Mouse (Mus musculus) thymus, adult 2 months (tissue): ENCODE results near the gene Spindoc.

ENCODE experiments used
- CTCF ChIP-seq: fragments of 200-500 bp; IDR thresholded peaks from 2 replicates; pipeline ENCODE4 v1.5.1; 2012; ENCODE audit warnings: mild to moderate bottlenecking, control low read depth, low read length, moderate library complexity, borderline replicate concordance; ENCODE audit not compliant: control insufficient read depth, poor library complexity, insufficient read depth; ENCODE audit errors: extremely low read depth
- POLR2A ChIP-seq: fragments of 200-500 bp; IDR thresholded peaks from 2 replicates; pipeline ENCODE4 v1.6.1; 2012; ENCODE audit warnings: mild to moderate bottlenecking, low read length, control low read depth, moderate library complexity; ENCODE audit not compliant: control insufficient read depth, poor library complexity, insufficient read depth; ENCODE audit errors: extremely low read depth

DNA sequence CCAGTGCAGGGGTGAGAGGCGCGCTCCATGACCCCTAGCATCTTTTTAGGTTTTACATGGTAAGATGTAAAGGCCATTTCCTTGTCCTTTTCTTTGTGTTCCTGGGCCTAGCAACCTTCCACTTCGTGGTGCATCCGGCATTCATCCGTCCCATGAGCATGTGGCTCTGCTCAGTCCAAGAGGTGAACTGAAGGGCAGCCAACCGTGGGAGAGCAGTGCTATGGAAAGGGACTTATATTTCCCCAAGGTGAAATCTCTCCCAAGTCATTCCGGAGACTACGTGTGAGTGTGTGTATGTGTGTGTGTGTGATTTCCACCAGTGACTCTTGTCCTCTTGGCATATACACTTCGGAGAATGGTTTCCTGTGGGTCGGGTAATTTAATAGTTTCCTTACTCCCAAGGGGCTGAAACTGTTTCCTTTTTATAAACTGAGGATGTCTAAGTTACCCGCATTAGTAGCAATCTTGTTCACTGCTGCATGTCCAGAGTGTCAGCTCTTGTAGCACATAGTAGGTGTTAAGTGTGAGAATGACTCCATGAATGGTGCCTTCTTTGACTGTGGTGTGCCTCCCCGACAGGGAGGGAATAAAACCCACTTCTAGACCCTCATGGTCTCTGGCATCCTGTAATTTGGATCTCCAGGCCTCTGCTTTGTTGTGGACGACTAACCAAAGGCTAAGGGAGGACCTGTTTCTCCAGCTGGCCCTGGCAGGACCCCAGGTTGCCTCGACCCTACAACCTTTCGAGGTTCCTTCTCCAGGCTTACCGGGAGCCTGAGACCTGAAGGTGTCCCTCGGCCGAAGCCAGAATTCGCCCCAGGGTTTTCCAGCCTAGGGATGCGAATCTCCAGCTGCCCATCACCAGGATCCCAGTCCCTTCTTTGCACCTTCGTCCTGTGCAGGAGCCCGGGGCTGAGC, 33.4 kb upstream of the Spindoc start:
- TF ChIP-seq POLR2A (no peak), CTCF (no peak)
